Mouse (Mus musculus) inflammation-experienced regulatory T-cells, adult 16 weeks (primary cell): Measurements from ENCODE around the gene Tbx1. TPM values are rescaled to one million over a fixed set of nuclear protein-coding genes. Genes with fewer than 3 reads are reported as not detected.

Experiments used
- polyA plus RNA-seq: library from polyadenylated mRNA; unstranded; fragments of 100-300 nt; shearing (Covaris generic); gene quantifications from one replicate; pipeline ENCODE4 v1.2.1, GENCODE M21; 2017

Gene Tbx1
- not detected for polyA plus RNA-seq

DNA sequence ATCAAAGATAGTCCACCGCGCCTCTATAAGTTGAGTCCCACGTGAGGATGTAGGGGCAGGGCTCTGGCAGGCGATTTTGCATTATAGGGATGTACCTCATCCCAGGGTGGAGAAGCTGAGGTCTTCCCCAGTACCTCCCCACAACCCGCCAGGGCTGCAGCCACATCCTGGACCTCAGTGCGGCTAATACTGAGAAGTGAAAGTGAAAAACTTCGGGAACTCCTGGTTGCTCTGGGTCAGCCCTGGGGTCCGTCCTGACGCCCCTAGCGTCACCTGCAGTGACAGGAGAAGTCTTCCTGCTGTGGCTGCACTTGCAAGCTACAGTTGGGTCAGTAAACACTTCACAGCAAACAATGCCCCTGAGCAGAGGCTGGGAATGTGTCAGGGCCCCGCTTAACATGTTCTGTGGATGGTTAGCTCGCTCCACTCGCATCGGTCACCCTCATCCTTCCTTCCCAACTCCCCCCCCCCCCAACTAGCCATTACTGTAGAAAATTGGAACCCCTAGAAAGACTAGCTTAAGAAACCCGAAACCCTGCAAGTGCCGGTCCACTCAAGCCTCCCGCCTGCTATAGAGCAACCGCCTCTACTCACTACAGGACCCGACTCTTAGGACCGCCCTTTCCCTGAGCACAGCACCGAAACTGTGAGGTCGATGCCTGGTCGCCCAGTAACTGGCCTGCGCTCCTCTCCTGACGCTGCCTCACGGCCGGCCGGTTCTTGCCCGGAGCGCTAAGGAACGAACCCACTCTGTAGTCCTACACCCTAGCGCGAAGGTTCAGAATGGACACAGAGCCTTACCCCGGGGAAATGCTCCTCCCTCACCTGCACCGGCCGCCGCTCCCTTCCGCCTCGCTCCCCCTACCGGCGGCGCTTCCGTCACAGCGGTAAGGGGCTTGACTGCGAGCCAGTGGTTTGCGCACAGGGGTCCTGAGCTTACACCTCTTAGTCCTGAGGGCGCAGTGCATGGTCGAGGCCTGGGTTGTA is at the start of gene Tbx1:
Tbx1 (minus strand) TSS at position 868 of the 987 bp plus-strand sequence.

GRCm38 (mm10) chr16:18629390-18630231 is 39.1 kb upstream of the Tbx1 start, which contains the start of gene Sept5:
Gene Sept5, minus strand, starts transcription at chr16:18629954.

GRCm38 (mm10) chr16:18626376-18626878 is 36.0 kb upstream of the Tbx1 start, which contains the start of gene Gm49601:
Gene Gm49601, minus strand, starts transcription at chr16:18626427.

DNA sequence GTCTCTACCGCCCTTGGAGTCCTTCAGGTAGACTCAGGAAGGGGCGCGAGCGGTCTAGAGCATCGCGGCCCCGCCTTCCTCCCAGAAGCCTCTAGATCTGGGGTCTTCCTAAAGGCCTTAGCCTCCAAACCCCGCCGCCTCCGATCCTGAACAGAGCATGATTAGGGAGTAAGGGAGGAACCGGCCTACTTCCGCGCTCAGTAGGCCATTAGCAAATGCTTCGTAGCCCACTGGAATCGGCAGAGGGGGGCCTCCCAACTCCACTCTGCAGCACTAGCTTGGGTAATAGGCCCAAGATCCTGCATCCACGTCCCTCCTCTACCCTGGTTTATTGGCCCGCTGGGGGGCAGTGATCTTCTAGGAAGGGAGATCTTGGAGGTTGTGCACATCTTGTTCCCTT is 31.5 kb upstream of the Tbx1 start, which contains the start of gene Gp1bb:
Gp1bb (minus strand) TSS at position 385 of the 400 bp plus-strand sequence.

Other genes starting within 250 kb of the Tbx1 start
- 61.0 TPM for gene Tango2, start 242.6 kb downstream of the Tbx1 start, polyA plus RNA-seq
- gene Arvcf, start 242.5 kb downstream of the Tbx1 start, polyA plus RNA-seq = 2.4 TPM
- gene Txnrd2, start 164.3 kb downstream of the Tbx1 start, polyA plus RNA-seq = 31.1 TPM
- 74.7 TPM for gene Comt, start 163.8 kb downstream of the Tbx1 start, polyA plus RNA-seq
- 17.5 TPM for gene Gnb1l, start 92.0 kb downstream of the Tbx1 start, polyA plus RNA-seq
- 1.6 TPM for gene Rtl10, start 91.8 kb downstream of the Tbx1 start, polyA plus RNA-seq
- gene Gp1bb, start 31.7 kb upstream of the Tbx1 start, polyA plus RNA-seq = not detected
- gene Gm49601, start 35.8 kb upstream of the Tbx1 start, polyA plus RNA-seq = not detected
- 0.77 TPM for gene Sept5, start 39.3 kb upstream of the Tbx1 start, polyA plus RNA-seq
- gene Cldn5, start 186.2 kb upstream of the Tbx1 start, polyA plus RNA-seq = 0.21 TPM
- 149 TPM for gene Ufd1, start 221.1 kb upstream of the Tbx1 start, polyA plus RNA-seq
- gene Cdc45, start 221.3 kb upstream of the Tbx1 start, polyA plus RNA-seq = 8.8 TPM
- gene 2510002D24Rik, start 245.9 kb upstream of the Tbx1 start, polyA plus RNA-seq = 95.2 TPM
- gene Gm28539, start 245.9 kb upstream of the Tbx1 start, polyA plus RNA-seq = not detected